Mouse (Mus musculus): ENCODE results near the gene Hes7. TPM values are rescaled to one million over a fixed set of nuclear protein-coding genes. Genes with fewer than 3 reads are reported as not detected.

Gene Hes7
- polyA plus RNA-seq, 1 experiment: 1.1 TPM

DNA sequence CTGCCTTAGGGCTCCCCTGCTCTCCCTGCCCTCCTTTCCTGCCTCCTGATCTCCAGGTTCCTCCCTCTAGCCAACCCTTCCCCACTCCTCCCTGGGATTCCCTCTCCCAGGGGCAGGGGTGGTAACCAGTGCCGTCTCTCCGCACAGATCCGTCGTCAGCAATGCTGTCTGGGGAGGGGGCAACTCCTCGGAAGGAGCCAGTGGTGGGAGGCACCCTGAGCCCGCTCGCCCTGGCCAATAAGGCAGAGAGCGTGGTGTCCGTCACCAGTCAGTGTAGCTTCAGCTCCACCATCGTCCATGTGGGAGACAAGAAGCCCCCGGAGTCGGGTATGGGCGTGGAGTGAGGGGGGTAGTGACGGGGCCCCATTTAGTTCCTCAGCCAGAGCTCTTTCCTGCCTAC lies 15.7 kb upstream of the Hes7 start:
- Histone ChIP-seq H3K4me1 (replicated peaks; ENCODE audit: control insufficient read depth, insufficient read depth, low read length) (peaks cover 11% of the 10 kb centered on the region), H3K27ac (ENCODE audit: control insufficient read depth, insufficient read depth, low read length) (no peak overlapping the region), H3K27me3 (ENCODE audit: control insufficient read depth, insufficient read depth, low read length) (no peaks in the 10 kb centered on the region), H3K4me3 (ENCODE audit: control insufficient read depth, insufficient read depth, low read length) (no peak overlapping the region), H3K36me3 (ENCODE audit: control insufficient read depth, insufficient read depth, low read length) (peaks cover 57% of the 10 kb centered on the region)
- no peak for TF ChIP-seq POLR2A (IDR thresholded peaks at IDR 0.05; ENCODE audit: control insufficient read depth, extremely low read depth, insufficient read depth, low read length, poor library complexity)
- TF ChIP-seq CTCF (IDR thresholded peaks at IDR 0.05; ENCODE audit: borderline replicate concordance, control insufficient read depth, extremely low read depth, insufficient read depth, low read length, poor library complexity): no peak
- WGBS: 92% methylated on average over 14 of the region's 14 CpGs
- DNase-seq: no peak

DNA sequence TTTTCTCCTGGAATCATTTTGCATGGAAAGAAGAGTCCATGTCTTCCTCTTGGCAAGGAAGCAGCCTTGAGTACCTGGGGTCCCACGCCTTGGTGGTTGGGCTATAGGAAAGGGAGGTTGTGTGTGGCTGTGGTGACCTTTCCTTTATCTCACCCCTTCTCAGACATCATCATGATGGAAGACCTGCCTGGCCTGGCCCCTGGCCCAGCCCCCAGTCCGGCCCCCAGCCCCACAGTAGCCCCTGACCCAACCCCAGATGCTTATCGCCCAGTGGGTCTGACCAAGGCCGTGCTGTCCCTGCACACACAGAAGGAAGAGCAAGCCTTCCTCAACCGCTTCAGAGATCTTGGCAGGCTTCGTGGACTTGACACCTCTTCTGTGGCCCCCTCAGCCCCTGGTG lies 15.0 kb upstream of the Hes7 start:
- no peak for TF ChIP-seq POLR2A (IDR thresholded peaks at IDR 0.05; ENCODE audit: control insufficient read depth, extremely low read depth, insufficient read depth, low read length, poor library complexity)
- TF ChIP-seq CTCF (IDR thresholded peaks at IDR 0.05; ENCODE audit: borderline replicate concordance, control insufficient read depth, extremely low read depth, insufficient read depth, low read length, poor library complexity): no peak
- Histone ChIP-seq H3K27ac (ENCODE audit: control insufficient read depth, insufficient read depth, low read length) (no peak overlapping the region), H3K4me3 (ENCODE audit: control insufficient read depth, insufficient read depth, low read length) (no peak overlapping the region), H3K4me1 (replicated peaks; ENCODE audit: control insufficient read depth, insufficient read depth, low read length) (peaks cover 7% of the 10 kb centered on the region), H3K27me3 (ENCODE audit: control insufficient read depth, insufficient read depth, low read length) (no peaks in the 10 kb centered on the region), H3K36me3 (ENCODE audit: control insufficient read depth, insufficient read depth, low read length) (peaks cover 57% of the 10 kb centered on the region)
- no peak for DNase-seq
- 96% methylated on average over 6 of the region's 6 CpGs for WGBS

DNA sequence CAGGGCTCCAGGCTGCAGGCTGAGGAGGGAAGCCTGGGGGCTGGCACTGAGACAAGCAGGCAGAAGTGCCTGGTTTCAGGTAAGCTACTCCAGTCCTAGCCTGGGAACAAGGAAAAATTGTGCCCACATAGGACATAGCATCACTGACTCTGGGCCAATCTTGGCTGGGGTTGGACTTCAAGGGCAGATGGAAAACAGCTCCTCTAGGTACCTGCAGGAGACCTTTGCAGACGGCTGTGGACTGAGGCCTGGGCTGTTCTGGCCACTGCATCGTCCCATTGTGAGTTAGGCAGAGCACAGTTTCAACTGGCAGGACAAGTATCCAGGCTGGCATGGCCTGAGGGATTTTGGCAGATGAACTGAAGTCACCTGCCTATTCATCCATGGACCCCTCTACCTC lies 14.4 kb upstream of the Hes7 start:
- TF ChIP-seq POLR2A (IDR thresholded peaks at IDR 0.05; ENCODE audit: control insufficient read depth, extremely low read depth, insufficient read depth, low read length, poor library complexity) (no peak), CTCF (IDR thresholded peaks at IDR 0.05; ENCODE audit: borderline replicate concordance, control insufficient read depth, extremely low read depth, insufficient read depth, low read length, poor library complexity) (no peak)
- 97% methylated on average over 2 of the region's 2 CpGs for WGBS
- no peak overlapping the region for H3K27ac ChIP-seq (ENCODE audit: control insufficient read depth, insufficient read depth, low read length)
- no peak for DNase-seq
- no peak overlapping the region for H3K4me3 ChIP-seq (ENCODE audit: control insufficient read depth, insufficient read depth, low read length)
- H3K4me1 ChIP-seq (replicated peaks; ENCODE audit: control insufficient read depth, insufficient read depth, low read length): peaks cover 1% of the 10 kb centered on the region; the same call in 1 of the 2 replicates
- peaks cover 57% of the 10 kb centered on the region for H3K36me3 ChIP-seq (ENCODE audit: control insufficient read depth, insufficient read depth, low read length)
- H3K27me3 ChIP-seq (ENCODE audit: control insufficient read depth, insufficient read depth, low read length): no peaks in the 10 kb centered on the region

DNA sequence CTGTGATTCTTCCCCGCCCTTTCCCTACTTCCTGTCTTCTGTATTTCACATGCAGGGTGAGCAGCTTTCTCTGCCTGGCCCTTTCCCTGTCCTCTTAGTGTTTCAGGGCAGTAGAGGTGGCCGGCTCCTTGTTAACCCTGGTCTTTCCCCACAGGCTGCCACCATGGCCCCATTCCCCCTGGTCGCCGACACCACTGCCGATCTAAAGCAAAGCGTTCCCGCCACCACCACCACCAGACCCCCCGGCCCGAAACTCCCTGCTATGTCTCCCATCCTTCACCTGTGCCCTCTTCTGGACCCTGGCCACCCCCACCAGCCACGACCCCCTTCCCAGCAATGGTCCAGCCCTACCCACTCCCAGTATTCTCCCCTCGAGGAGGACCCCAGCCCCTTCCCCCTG lies 13.9 kb upstream of the Hes7 start:
- Histone ChIP-seq H3K4me3 (ENCODE audit: control insufficient read depth, insufficient read depth, low read length) (no peak overlapping the region), H3K27me3 (ENCODE audit: control insufficient read depth, insufficient read depth, low read length) (no peaks in the 10 kb centered on the region), H3K4me1 (replicated peaks; ENCODE audit: control insufficient read depth, insufficient read depth, low read length) (no peaks in the 10 kb centered on the region), H3K36me3 (ENCODE audit: control insufficient read depth, insufficient read depth, low read length) (peaks cover 56% of the 10 kb centered on the region), H3K27ac (ENCODE audit: control insufficient read depth, insufficient read depth, low read length) (no peak overlapping the region)
- TF ChIP-seq POLR2A (IDR thresholded peaks at IDR 0.05; ENCODE audit: control insufficient read depth, extremely low read depth, insufficient read depth, low read length, poor library complexity) (no peak), CTCF (IDR thresholded peaks at IDR 0.05; ENCODE audit: borderline replicate concordance, control insufficient read depth, extremely low read depth, insufficient read depth, low read length, poor library complexity) (no peak)
- 96% methylated on average over 11 of the region's 11 CpGs for WGBS
- DNase-seq: no peak

DNA sequence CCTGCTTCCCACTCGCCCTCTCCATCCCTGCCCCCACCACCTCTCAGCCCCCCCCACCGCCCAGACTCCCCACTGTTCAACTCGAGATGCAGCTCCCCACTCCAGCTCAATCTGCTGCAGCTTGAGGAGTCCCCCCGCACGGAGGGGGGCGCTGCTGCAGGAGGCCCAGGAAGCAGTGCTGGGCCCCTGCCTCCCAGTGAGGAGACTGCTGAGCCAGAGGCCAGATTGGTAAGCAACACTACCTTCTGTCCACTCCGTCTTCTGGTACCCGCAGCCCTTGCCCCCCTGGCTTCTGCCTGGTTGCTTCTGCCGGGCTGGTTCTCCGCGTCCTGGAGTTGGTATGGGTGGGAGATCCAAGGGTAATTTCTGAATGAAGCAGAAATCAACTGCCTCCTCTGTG lies 13.4 kb upstream of the Hes7 start:
- TF ChIP-seq POLR2A (IDR thresholded peaks at IDR 0.05; ENCODE audit: control insufficient read depth, extremely low read depth, insufficient read depth, low read length, poor library complexity) (no peak), CTCF (IDR thresholded peaks at IDR 0.05; ENCODE audit: borderline replicate concordance, control insufficient read depth, extremely low read depth, insufficient read depth, low read length, poor library complexity) (no peak)
- Histone ChIP-seq H3K27ac (ENCODE audit: control insufficient read depth, insufficient read depth, low read length) (no peak overlapping the region), H3K27me3 (ENCODE audit: control insufficient read depth, insufficient read depth, low read length) (no peaks in the 10 kb centered on the region), H3K4me3 (ENCODE audit: control insufficient read depth, insufficient read depth, low read length) (no peak overlapping the region), H3K4me1 (replicated peaks; ENCODE audit: control insufficient read depth, insufficient read depth, low read length) (no peaks in the 10 kb centered on the region), H3K36me3 (ENCODE audit: control insufficient read depth, insufficient read depth, low read length) (peaks cover 51% of the 10 kb centered on the region)
- no peak for DNase-seq
- 96% methylated on average over 11 of the region's 11 CpGs for WGBS

DNA sequence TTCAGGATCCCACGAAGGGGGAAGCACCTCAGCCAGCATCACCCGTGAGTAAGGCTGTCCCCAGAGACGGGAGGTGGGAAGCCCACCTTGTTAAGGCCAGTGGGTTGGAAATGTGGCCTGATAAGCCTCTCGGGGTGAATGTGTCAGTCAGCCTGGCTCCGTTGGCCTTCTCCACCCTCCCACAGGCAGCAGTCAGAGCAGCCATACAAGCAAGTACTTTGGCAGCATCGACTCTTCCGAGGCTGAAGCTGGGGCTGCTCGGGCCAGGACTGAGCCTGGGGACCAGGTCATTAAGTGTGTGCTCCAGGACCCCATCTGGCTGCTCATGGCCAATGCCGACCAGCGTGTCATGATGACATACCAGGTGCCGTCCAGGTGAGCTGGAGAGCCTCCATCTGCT lies 12.5 kb upstream of the Hes7 start:
- Histone ChIP-seq H3K4me3 (ENCODE audit: control insufficient read depth, insufficient read depth, low read length) (no peak overlapping the region), H3K27ac (ENCODE audit: control insufficient read depth, insufficient read depth, low read length) (no peak overlapping the region), H3K4me1 (replicated peaks; ENCODE audit: control insufficient read depth, insufficient read depth, low read length) (no peaks in the 10 kb centered on the region), H3K36me3 (ENCODE audit: control insufficient read depth, insufficient read depth, low read length) (peaks cover 49% of the 10 kb centered on the region), H3K27me3 (ENCODE audit: control insufficient read depth, insufficient read depth, low read length) (no peaks in the 10 kb centered on the region)
- DNase-seq: no peak
- WGBS: 94% methylated on average over 11 of the region's 11 CpGs
- TF ChIP-seq POLR2A (IDR thresholded peaks at IDR 0.05; ENCODE audit: control insufficient read depth, extremely low read depth, insufficient read depth, low read length, poor library complexity): no peak
- TF ChIP-seq CTCF (IDR thresholded peaks at IDR 0.05; ENCODE audit: borderline replicate concordance, control insufficient read depth, extremely low read depth, insufficient read depth, low read length, poor library complexity): no peak

DNA sequence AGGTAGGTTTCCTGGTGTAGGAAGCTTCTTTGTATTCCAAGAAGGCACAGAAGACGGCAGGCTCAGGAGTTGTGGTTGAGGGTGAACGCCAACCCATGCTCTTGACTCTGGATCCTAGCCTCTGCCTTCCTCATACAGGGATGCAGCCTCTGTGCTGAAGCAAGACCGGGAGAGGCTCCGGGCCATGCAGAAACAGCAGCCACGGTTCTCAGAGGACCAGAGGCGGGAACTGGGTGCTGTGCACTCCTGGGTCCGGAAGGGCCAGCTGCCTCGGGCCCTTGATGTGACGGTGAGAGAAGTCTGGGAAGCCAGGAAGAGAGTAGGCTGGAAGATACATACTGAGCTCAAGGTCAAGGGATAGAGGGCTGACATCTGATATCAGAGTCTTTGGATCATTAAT lies 12.0 kb upstream of the Hes7 start:
- Histone ChIP-seq H3K4me1 (replicated peaks; ENCODE audit: control insufficient read depth, insufficient read depth, low read length) (no peaks in the 10 kb centered on the region), H3K4me3 (ENCODE audit: control insufficient read depth, insufficient read depth, low read length) (no peak overlapping the region), H3K27me3 (ENCODE audit: control insufficient read depth, insufficient read depth, low read length) (no peaks in the 10 kb centered on the region), H3K36me3 (ENCODE audit: control insufficient read depth, insufficient read depth, low read length) (peaks cover 45% of the 10 kb centered on the region), H3K27ac (ENCODE audit: control insufficient read depth, insufficient read depth, low read length) (no peak overlapping the region)
- no peak for DNase-seq
- 95% methylated on average over 9 of the region's 9 CpGs for WGBS
- TF ChIP-seq CTCF (IDR thresholded peaks at IDR 0.05; ENCODE audit: borderline replicate concordance, control insufficient read depth, extremely low read depth, insufficient read depth, low read length, poor library complexity) (no peak), POLR2A (IDR thresholded peaks at IDR 0.05; ENCODE audit: control insufficient read depth, extremely low read depth, insufficient read depth, low read length, poor library complexity) (no peak)

Data from thymus, adult 2 months (tissue).